Mouse (Mus musculus): ENCODE results near the gene Gpr108. TPM values are rescaled to one million over a fixed set of nuclear protein-coding genes. Genes with fewer than 3 reads are reported as not detected.

Gene Gpr108
- polyA plus RNA-seq, 1 experiment: 33.1 TPM

- peaks cover 43% of the 10 kb centered on the region for H3K4me1 ChIP-seq
- H3K27me3 ChIP-seq (replicated peaks): no peaks in the 10 kb centered on the region
- no peak overlapping the region for H3K4me3 ChIP-seq (replicated peaks)
- TF ChIP-seq GATA1 (IDR thresholded peaks at IDR 0.05; ENCODE audit: borderline replicate concordance, low read length) (no peak), FLI1 (IDR thresholded peaks at IDR 0.05; ENCODE audit: low read length) (no peak)
- peaks cover 89% of the 10 kb centered on the region for H3K36me3 ChIP-seq (replicated peaks; ENCODE audit: low read length)
- H3K9me3 ChIP-seq: no peaks in the 10 kb centered on the region
Measured at GRCm38 (mm10) chr17:57260351-57260750, 12.1 kb upstream of the Gpr108 start.

DNA sequence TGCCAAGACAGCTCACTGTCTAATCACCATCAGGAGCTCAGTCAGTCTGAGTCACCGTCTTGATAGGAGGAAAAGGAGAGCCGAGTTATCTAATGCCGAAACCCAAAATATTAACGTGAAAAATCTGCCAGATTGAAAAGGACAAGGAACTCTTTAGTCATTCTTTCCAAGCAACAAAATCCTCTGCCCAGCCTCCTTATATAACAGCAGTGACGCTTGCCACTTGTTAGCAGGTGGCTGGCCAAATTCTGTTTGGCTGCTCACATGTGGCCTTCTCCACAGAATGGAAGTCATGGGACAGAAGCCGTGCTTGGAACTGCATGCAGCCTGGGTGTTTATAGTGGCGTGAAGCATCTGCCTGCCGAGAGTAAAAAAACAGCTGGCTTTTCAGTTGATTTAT is 11.5 kb upstream of the Gpr108 start:
- no peak for TF ChIP-seq FLI1 (IDR thresholded peaks at IDR 0.05; ENCODE audit: low read length)
- TF ChIP-seq GATA1 (IDR thresholded peaks at IDR 0.05; ENCODE audit: borderline replicate concordance, low read length): no peak
- Histone ChIP-seq H3K36me3 (replicated peaks; ENCODE audit: low read length) (peaks cover 95% of the 10 kb centered on the region), H3K27me3 (replicated peaks) (no peaks in the 10 kb centered on the region), H3K4me1 (peaks cover 37% of the 10 kb centered on the region), H3K9me3 (no peaks in the 10 kb centered on the region), H3K4me3 (replicated peaks) (no peak overlapping the region)

DNA sequence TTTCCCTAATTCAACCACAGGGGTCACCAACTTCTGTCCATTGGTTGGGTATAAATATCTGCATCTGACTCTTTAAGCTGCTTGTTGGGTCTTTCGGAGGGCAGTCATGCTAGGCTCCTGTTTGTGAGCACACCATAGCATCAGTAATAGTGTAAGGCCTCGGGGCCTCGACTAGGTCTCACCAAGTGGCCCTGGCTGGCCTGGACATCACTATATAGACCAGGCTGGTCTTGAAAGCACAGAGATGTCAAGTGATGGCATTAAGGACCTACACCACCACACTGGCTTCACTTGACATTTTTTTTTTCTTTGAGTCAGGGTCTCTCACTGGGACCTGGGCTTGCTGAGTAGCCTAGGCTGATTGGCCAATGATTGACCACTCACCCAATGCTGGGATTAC is 9.9 kb upstream of the Gpr108 start:
- no peaks in the 10 kb centered on the region for H3K9me3 ChIP-seq
- TF ChIP-seq GATA1 (IDR thresholded peaks at IDR 0.05; ENCODE audit: borderline replicate concordance, low read length) (no peak), FLI1 (IDR thresholded peaks at IDR 0.05; ENCODE audit: low read length) (no peak)
- no peaks in the 10 kb centered on the region for H3K27me3 ChIP-seq (replicated peaks)
- peaks cover 22% of the 10 kb centered on the region for H3K4me1 ChIP-seq
- H3K4me3 ChIP-seq (replicated peaks): no peak overlapping the region
- H3K36me3 ChIP-seq (replicated peaks; ENCODE audit: low read length): peaks cover 99% of the 10 kb centered on the region

DNA sequence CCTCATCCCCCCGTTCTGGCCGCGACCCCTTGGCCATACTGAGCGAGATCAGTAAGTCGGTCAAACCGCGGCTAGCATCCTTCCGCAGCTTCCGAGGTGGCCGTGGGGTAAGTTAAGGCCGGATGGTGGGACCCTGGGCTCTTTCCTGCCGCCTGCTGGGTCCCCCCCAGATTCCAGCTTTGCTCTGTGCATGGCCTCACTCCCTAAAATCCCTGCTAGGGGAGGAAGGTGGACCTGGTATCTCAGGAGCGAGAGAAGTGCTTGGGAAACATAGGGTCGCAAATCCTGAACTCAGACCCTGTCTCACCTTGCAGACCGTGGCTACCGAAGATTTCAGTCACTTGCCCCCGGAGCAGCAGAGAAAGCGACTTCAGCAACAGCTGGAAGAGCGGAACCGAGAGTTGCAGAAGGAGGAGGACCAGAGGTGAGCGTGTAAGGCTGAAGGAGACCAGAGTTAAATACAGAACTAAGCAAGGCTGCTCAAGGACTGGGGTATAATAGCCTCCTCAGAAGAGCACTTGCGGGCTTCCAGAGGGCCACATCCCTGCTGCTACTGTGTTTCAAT is 8.8 kb upstream of the Gpr108 start:
- Histone ChIP-seq H3K36me3 (replicated peaks; ENCODE audit: low read length) (peaks cover 99% of the 10 kb centered on the region), H3K27me3 (replicated peaks) (no peaks in the 10 kb centered on the region)
- TF ChIP-seq FLI1 (IDR thresholded peaks at IDR 0.05; ENCODE audit: low read length) (no peak), GATA1 (IDR thresholded peaks at IDR 0.05; ENCODE audit: borderline replicate concordance, low read length) (no peak)

DNA sequence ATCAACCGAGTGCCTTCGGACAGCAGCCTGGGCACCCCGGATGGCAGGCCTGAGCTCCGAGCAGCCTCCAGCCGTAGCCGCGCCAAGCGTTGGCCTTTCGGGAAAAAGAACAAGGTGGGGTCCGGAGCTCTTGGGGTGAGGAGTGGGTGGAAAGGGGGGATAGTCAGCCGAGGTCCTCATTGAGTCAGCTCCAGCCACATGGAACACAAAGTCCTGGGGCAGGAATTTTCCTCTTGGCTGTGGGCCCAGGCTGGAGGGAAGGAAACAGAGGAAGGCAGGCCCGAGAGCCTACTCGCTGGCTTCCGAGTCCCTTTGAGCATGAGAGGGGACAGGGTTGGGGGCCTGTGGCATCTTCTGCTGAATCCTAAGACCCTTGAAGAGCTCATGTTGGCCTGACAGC is 7.1 kb upstream of the Gpr108 start:
- no peaks in the 10 kb centered on the region for H3K9me3 ChIP-seq
- TF ChIP-seq GATA1 (IDR thresholded peaks at IDR 0.05; ENCODE audit: borderline replicate concordance, low read length) (no peak), FLI1 (IDR thresholded peaks at IDR 0.05; ENCODE audit: low read length) (no peak)
- peaks cover 87% of the 10 kb centered on the region for H3K36me3 ChIP-seq (replicated peaks; ENCODE audit: low read length)
- peaks cover 27% of the 10 kb centered on the region for H3K4me1 ChIP-seq
- H3K4me3 ChIP-seq (replicated peaks): no peak overlapping the region
- H3K27me3 ChIP-seq (replicated peaks): no peaks in the 10 kb centered on the region

More for the DNA sequence above, 8.8 kb upstream of the Gpr108 start:
- no peak overlapping the region for H3K4me3 ChIP-seq (replicated peaks)
- H3K4me1 ChIP-seq: peaks cover 25% of the 10 kb centered on the region
- H3K9me3 ChIP-seq: no peaks in the 10 kb centered on the region

- no peaks in the 10 kb centered on the region for H3K27me3 ChIP-seq (replicated peaks)
- peaks cover 66% of the 10 kb centered on the region for H3K36me3 ChIP-seq (replicated peaks; ENCODE audit: low read length)
- no peak overlapping the region for H3K4me3 ChIP-seq (replicated peaks)
- peaks cover 41% of the 10 kb centered on the region for H3K4me1 ChIP-seq
- no peaks in the 10 kb centered on the region for H3K9me3 ChIP-seq
- no peak for TF ChIP-seq FLI1 (IDR thresholded peaks at IDR 0.05; ENCODE audit: low read length)
- no peak for TF ChIP-seq GATA1 (IDR thresholded peaks at IDR 0.05; ENCODE audit: borderline replicate concordance, low read length)
Measured at GRCm38 (mm10) chr17:57253306-57253705, 5.1 kb upstream of the Gpr108 start.

GRCm38 (mm10) chr17:57251431-57251830 is 3.2 kb upstream of the Gpr108 start:
- Histone ChIP-seq H3K9me3 (no peaks in the 10 kb centered on the region), H3K27me3 (replicated peaks) (no peaks in the 10 kb centered on the region), H3K4me1 (peaks cover 47% of the 10 kb centered on the region), H3K36me3 (replicated peaks; ENCODE audit: low read length) (peaks cover 49% of the 10 kb centered on the region), H3K4me3 (replicated peaks) (peak overlapping the region; percentile 59)
- no peak for TF ChIP-seq GATA1 (IDR thresholded peaks at IDR 0.05; ENCODE audit: borderline replicate concordance, low read length)
- TF ChIP-seq FLI1 (IDR thresholded peaks at IDR 0.05; ENCODE audit: low read length): no peak

GRCm38 (mm10) chr17:57250461-57251160 is 2.4 kb upstream of the Gpr108 start:
- H3K9me3 ChIP-seq: no peaks in the 10 kb centered on the region
- TF ChIP-seq FLI1 (IDR thresholded peaks at IDR 0.05; ENCODE audit: low read length): no peak
- no peak for TF ChIP-seq GATA1 (IDR thresholded peaks at IDR 0.05; ENCODE audit: borderline replicate concordance, low read length)
- H3K36me3 ChIP-seq (replicated peaks; ENCODE audit: low read length): peaks cover 46% of the 10 kb centered on the region
- peaks cover 55% of the 10 kb centered on the region for H3K4me1 ChIP-seq
- no peaks in the 10 kb centered on the region for H3K27me3 ChIP-seq (replicated peaks)
- peak overlapping the region; percentile 100 for H3K4me3 ChIP-seq (replicated peaks)

GRCm38 (mm10) chr17:57249186-57250181 is 1.2 kb upstream of the Gpr108 start, which contains the start of gene Trip10:
Gene Trip10 (plus strand): TSS chr17:57249455.
- no peaks in the 10 kb centered on the region for H3K27me3 ChIP-seq (replicated peaks)
- H3K4me1 ChIP-seq: peaks cover 63% of the 10 kb centered on the region
- TF ChIP-seq GATA1 (IDR thresholded peaks at IDR 0.05; ENCODE audit: borderline replicate concordance, low read length) (no peak), FLI1 (IDR thresholded peaks at IDR 0.05; ENCODE audit: low read length) (no peak)
- no peaks in the 10 kb centered on the region for H3K9me3 ChIP-seq
- H3K4me3 ChIP-seq (replicated peaks): peak within 1 kb of the TSS; percentile 100
- peaks cover 46% of the 10 kb centered on the region for H3K36me3 ChIP-seq (replicated peaks; ENCODE audit: low read length)

All from megakaryocyte, embryonic 14.5 days (primary cell).